Mouse (Mus musculus) thymus, postnatal 25 days (tissue): ENCODE measurements around the gene Fut2.

Source experiments
- DNase-seq: peaks from one replicate; pipeline ENCODE4 v3.0.0; 2022

Fut2 gene

GRCm38 (mm10) chr7:45635711-45636688 lies 30.2 kb downstream of the Fut2 start:
- no peak for DNase-seq

GRCm38 (mm10) chr7:45634946-45635681 lies 31.1 kb downstream of the Fut2 start:
- DNase-seq, result no peak

GRCm38 (mm10) chr7:45632499-45632898 lies 33.7 kb downstream of the Fut2 start:
- DNase-seq, result no peak

GRCm38 (mm10) chr7:45630064-45630907 lies 35.9 kb downstream of the Fut2 start:
- DNase-seq, result no peak

- DNase-seq, result peak; percentile 88
These were observed 37.6 kb downstream of the Fut2 start for GRCm38 (mm10) chr7:45628364-45629294.

GRCm38 (mm10) chr7:45627261-45627660 lies 38.9 kb downstream of the Fut2 start, which contains the start of gene Rasip1:
Gene Rasip1, plus strand, starts transcription at chr7:45627488.
- DNase-seq, result no peak

- no peak for DNase-seq
These were observed 39.6 kb downstream of the Fut2 start for GRCm38 (mm10) chr7:45626571-45627076.

- no peak for DNase-seq
These were observed 40.7 kb downstream of the Fut2 start for GRCm38 (mm10) chr7:45625481-45625880.

- no peak for DNase-seq
These were observed 41.5 kb downstream of the Fut2 start for GRCm38 (mm10) chr7:45624718-45625117.

- no peak for DNase-seq
These were observed 42.7 kb downstream of the Fut2 start for GRCm38 (mm10) chr7:45623507-45623906.

GRCm38 (mm10) chr7:45621443-45621842 lies 44.8 kb downstream of the Fut2 start, which contains the start of gene Izumo1:
Gene Izumo1, plus strand, starts transcription at chr7:45621811.
- DNase-seq, result no peak

GRCm38 (mm10) chr7:45619592-45619991 lies 46.6 kb downstream of the Fut2 start:
- no peak for DNase-seq

GRCm38 (mm10) chr7:45618316-45618715 lies 47.9 kb downstream of the Fut2 start:
- DNase-seq, result no peak

GRCm38 (mm10) chr7:45617042-45617695 lies 49.0 kb downstream of the Fut2 start, which contains the start of gene Fut1:
Gene Fut1, plus strand, starts transcription at chr7:45617289.
- DNase-seq, result no peak

- no peak for DNase-seq
These were observed 49.9 kb downstream of the Fut2 start for GRCm38 (mm10) chr7:45616277-45616676.

- no peak for DNase-seq
These were observed 56.7 kb downstream of the Fut2 start for GRCm38 (mm10) chr7:45609511-45609910.

- no peak for DNase-seq
These were observed 60.4 kb downstream of the Fut2 start for GRCm38 (mm10) chr7:45605704-45606289.

GRCm38 (mm10) chr7:45598960-45599879 lies 67.0 kb downstream of the Fut2 start:
- peak; percentile 77 for DNase-seq
